Mouse (Mus musculus): Measurements from ENCODE around the gene Ostc. TPM values are rescaled to one million over a fixed set of nuclear protein-coding genes. Genes with fewer than 3 reads are reported as not detected.

The Ostc gene
- 100 to 1,000 TPM; 228 to 258 TPM for polyA plus RNA-seq (2017; shearing (Covaris generic))

DNA sequence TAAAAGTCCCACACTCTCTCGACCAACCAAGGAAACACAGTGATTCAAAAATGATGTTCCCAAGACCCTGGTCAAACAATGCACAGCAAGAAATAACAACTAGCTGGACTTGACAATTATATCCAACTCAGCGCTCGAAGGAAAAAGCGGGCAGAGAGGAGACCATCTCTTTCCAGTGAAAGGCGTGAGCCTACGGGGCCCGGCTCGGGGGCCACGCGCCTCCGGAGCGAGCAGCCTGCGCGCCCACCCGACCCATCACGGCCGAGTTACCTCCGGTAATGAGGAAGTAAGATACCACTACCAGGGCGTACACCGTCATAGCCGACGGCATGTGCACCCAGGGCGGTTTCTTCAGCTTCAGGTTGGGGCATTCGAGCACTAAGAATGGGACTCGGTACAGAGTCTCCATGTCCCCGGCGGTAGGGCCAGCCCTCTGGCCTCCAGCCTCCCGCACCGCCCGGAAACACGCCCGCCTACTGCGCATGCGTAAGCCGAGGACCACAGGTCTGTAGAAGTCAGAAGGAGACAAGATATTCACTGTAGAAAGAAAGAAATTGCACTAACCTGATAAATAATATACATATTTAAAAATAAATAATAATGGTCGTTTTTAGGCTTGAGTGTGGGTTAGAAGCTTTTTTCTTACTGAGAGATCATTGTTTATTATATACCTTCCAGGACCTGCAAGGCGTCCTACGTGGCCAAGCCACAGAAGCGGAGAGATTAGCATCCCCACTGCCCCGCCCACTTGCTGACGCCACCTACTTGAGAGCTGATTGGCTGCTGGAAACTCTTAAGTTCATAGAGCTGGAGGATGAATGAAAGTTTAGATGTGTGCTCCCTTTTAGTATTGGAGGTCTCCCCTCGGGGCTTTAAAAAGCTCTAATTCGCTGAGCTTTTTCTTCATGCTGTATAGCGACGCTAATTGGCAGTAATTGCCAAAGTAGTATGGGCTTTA, at the start of gene Ostc:
Gene Ostc, minus strand, starts transcription at position 478 of the 958 bp plus-strand sequence.

DNA sequence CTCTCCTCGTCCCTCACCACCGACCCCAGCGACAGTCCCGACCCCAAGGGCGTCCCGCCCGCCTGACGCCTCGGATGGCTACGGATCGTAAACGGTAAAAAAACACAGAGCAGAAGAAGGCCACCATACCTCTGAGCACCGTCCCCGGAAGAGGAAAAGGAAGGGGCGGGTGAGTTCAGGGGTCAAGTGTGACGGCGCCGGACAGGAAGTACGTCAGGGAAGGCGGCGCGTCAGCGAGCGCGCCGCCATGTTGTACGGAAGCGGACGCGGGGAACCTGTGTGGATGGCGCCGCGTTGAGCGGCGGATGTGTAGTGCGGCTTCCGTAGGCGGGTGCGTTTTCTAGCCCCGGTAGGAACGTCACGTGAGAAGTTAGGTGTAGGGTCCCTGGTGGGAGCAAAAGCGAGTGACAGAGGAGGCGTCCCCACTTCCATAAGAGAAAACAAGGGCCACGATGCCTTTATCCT, 21.0 kb upstream of the Ostc start, which contains the start of gene Rpl34:
Gene Rpl34, minus strand, starts transcription at position 210 of the 465 bp plus-strand sequence.

Other genes with a start within 250 kb of the Ostc start
- under 1 TPM; 0.10 to 0.93 TPM for gene Etnppl, start 92.0 kb downstream of the Ostc start, polyA plus RNA-seq (2017; shearing (Covaris generic))
- gene Rpl34, start 21.0 kb upstream of the Ostc start, polyA plus RNA-seq (2017; shearing (Covaris generic)): 1,000 to 10,000 TPM in 1 of 2 experiments, 100 to 1,000 TPM in 1; 736 to 1,186 TPM

Data from activated CD4-positive, CD25-positive, alpha-beta regulatory T cell (primary cell).